Comparison of ENCODE assay signal across 27 mouse cellular contexts in genomic region chr8:115528879-115529278, GRCm38 (mm10).
"Had no signal": no experiment of that assay in that cellular context is flagged by ENCODE, and none has a peak within 500 bp of the region (broad histone marks: within the 10 kb centered on the region; RNA-seq: fewer than 3 reads in every experiment).

No protein-coding gene starts in this region.

- H3K9me3 ChIP-seq: embryonic facial prominence, embryonic 10.5 days; embryonic facial prominence, embryonic 12.5 days; embryonic facial prominence, embryonic 13.5 days; embryonic facial prominence, embryonic 15.5 days; forebrain, embryonic 10.5 days; forebrain, embryonic 12.5 days; forebrain, embryonic 13.5 days; forebrain, embryonic 15.5 days had no signal

- DNase-seq: cerebellum, adult 18-20 months; cerebellum, adult 2 months; cerebellum, adult 8-10 months; cerebellum, adult 9-10 months; cerebellum, adult 9-11 months; cerebellum, postnatal 10 days; cerebellum, postnatal 14 days; cerebellum, postnatal 25 days; cerebellum, postnatal 36 days; embryo, embryonic 11 days; forebrain, postnatal 0 days; gastrocnemius, adult 2 months; gastrocnemius, postnatal 10 days; gastrocnemius, postnatal 14 days; gastrocnemius, postnatal 25 days; gastrocnemius, postnatal 36 days had no signal

- H3K9ac ChIP-seq: embryonic facial prominence, embryonic 12.5 days; embryonic facial prominence, embryonic 13.5 days; embryonic facial prominence, embryonic 15.5 days; forebrain, embryonic 12.5 days; forebrain, embryonic 13.5 days; forebrain, embryonic 15.5 days; forebrain, postnatal 0 days had no signal

- H3K4me1 ChIP-seq: embryonic facial prominence, embryonic 12.5 days; forebrain, embryonic 12.5 days; forebrain, embryonic 13.5 days; forebrain, embryonic 15.5 days had no signal

- H3K4me2 ChIP-seq: embryonic facial prominence, embryonic 12.5 days; embryonic facial prominence, embryonic 13.5 days; embryonic facial prominence, embryonic 15.5 days; forebrain, embryonic 12.5 days; forebrain, embryonic 13.5 days; forebrain, embryonic 15.5 days had no signal

- H3K27me3 ChIP-seq: embryonic facial prominence, embryonic 15.5 days; forebrain, embryonic 12.5 days; forebrain, embryonic 13.5 days; forebrain, embryonic 15.5 days had no signal

- ATAC-seq: forebrain, embryonic 13.5 days; forebrain, embryonic 14.5 days; forebrain, embryonic 15.5 days; forebrain, embryonic 16.5 days; forebrain, postnatal 0 days had no signal

- H3K27ac ChIP-seq: embryonic facial prominence, embryonic 10.5 days; embryonic facial prominence, embryonic 12.5 days; embryonic facial prominence, embryonic 13.5 days; embryonic facial prominence, embryonic 15.5 days; forebrain, embryonic 10.5 days; forebrain, embryonic 12.5 days; forebrain, embryonic 13.5 days; forebrain, embryonic 15.5 days had no signal

- H3K36me3 ChIP-seq: embryonic facial prominence, embryonic 10.5 days; embryonic facial prominence, embryonic 12.5 days; embryonic facial prominence, embryonic 13.5 days; embryonic facial prominence, embryonic 15.5 days; forebrain, embryonic 10.5 days; forebrain, embryonic 12.5 days; forebrain, embryonic 15.5 days had no signal

- H3K4me3 ChIP-seq: embryonic facial prominence, embryonic 10.5 days; embryonic facial prominence, embryonic 12.5 days; embryonic facial prominence, embryonic 13.5 days; embryonic facial prominence, embryonic 15.5 days; erythroblast, embryonic 14.5 days; forebrain, embryonic 10.5 days; forebrain, embryonic 12.5 days; forebrain, embryonic 13.5 days; forebrain, embryonic 15.5 days had no signal
